Mouse (Mus musculus): ENCODE measurements around the gene Knstrn.

Knstrn gene

GRCm38 (mm10) chr2:118813981-118814836 lies at the start of gene Knstrn:
TSS of gene Knstrn (plus strand) at chr2:118814003.
- peak; percentile 84 for DNase-seq

- peak; percentile 52 for DNase-seq
Observed at GRCm38 (mm10) chr2:118764094-118764831, 49.5 kb upstream of the Knstrn start.

GRCm38 (mm10) chr2:118764875-118765274 lies 48.9 kb upstream of the Knstrn start:
- no peak for DNase-seq

- no peak for DNase-seq
Observed at GRCm38 (mm10) chr2:118766041-118767033, 47.5 kb upstream of the Knstrn start.

GRCm38 (mm10) chr2:118772158-118772874 lies 41.5 kb upstream of the Knstrn start, which contains the start of gene Phgr1:
TSS of gene Phgr1 (plus strand) at chr2:118772769.
- no peak for DNase-seq

- DNase-seq = no peak
Observed at GRCm38 (mm10) chr2:118774536-118774935, 39.3 kb upstream of the Knstrn start.

GRCm38 (mm10) chr2:118775396-118775795 lies 38.4 kb upstream of the Knstrn start:
- no peak for DNase-seq

- no peak for DNase-seq
Observed at GRCm38 (mm10) chr2:118775846-118776245, 38.0 kb upstream of the Knstrn start.

GRCm38 (mm10) chr2:118776295-118776694 lies 37.5 kb upstream of the Knstrn start:
- DNase-seq = no peak

GRCm38 (mm10) chr2:118778418-118778817 lies 35.4 kb upstream of the Knstrn start:
- no peak for DNase-seq

GRCm38 (mm10) chr2:118779065-118779464 lies 34.7 kb upstream of the Knstrn start:
- DNase-seq = no peak

GRCm38 (mm10) chr2:118779504-118780480 lies 34.0 kb upstream of the Knstrn start, which contains the start of gene Disp2:
TSS of gene Disp2 (plus strand) at chr2:118779719.
- DNase-seq = peak; percentile 86

GRCm38 (mm10) chr2:118781115-118781514 lies 32.7 kb upstream of the Knstrn start:
- DNase-seq = no peak

- no peak for DNase-seq
Observed at GRCm38 (mm10) chr2:118782303-118782702, 31.5 kb upstream of the Knstrn start.

- no peak for DNase-seq
Observed at GRCm38 (mm10) chr2:118783093-118783492, 30.7 kb upstream of the Knstrn start.

- DNase-seq = no peak
Observed at GRCm38 (mm10) chr2:118783663-118784062, 30.1 kb upstream of the Knstrn start.

- DNase-seq = no peak
Observed at GRCm38 (mm10) chr2:118786525-118786924, 27.3 kb upstream of the Knstrn start.

GRCm38 (mm10) chr2:118789501-118789900 lies 24.3 kb upstream of the Knstrn start:
- no peak for DNase-seq

- DNase-seq = no peak
Observed at GRCm38 (mm10) chr2:118790221-118790550, 23.6 kb upstream of the Knstrn start.

All from thymus, postnatal 25 days (tissue).